Mouse (Mus musculus) thymus, adult 2 months (tissue): ENCODE results near the gene Wdr17.

Experiments
- CTCF ChIP-seq: fragments of 200-500 bp; IDR thresholded peaks from 2 replicates; pipeline ENCODE4 v1.5.1; 2012; ENCODE audit warnings: mild to moderate bottlenecking, control low read depth, low read length, moderate library complexity, borderline replicate concordance; ENCODE audit not compliant: control insufficient read depth, poor library complexity, insufficient read depth; ENCODE audit errors: extremely low read depth
- POLR2A ChIP-seq: fragments of 200-500 bp; IDR thresholded peaks from 2 replicates; pipeline ENCODE4 v1.6.1; 2012; ENCODE audit warnings: mild to moderate bottlenecking, low read length, control low read depth, moderate library complexity; ENCODE audit not compliant: control insufficient read depth, poor library complexity, insufficient read depth; ENCODE audit errors: extremely low read depth

DNA sequence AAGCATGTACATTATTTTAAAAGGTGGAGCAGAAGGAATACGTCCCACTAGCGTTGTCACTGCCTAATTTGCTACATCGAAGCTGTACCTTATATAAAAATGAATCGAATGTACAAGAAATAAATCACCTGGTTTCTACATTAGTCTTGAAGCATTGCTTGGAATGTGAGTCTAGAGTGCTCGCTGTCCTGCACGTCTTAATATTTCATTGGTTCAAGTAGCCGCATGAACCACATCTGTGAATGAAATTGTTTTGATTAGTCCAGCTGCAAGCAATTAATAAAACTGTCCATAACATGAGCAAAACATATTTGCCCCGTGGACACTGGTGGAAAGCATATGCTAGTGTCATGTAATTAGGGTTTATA, 162.3 kb downstream of the Wdr17 start:
- TF ChIP-seq CTCF (no peak), POLR2A (no peak)
